Mouse (Mus musculus) hindbrain, embryonic 16.5 days (tissue): Measurements from ENCODE around the gene Zzef1. TPM values are rescaled to one million over a fixed set of nuclear protein-coding genes. Genes with fewer than 3 reads are reported as not detected.

Source experiments
- ATAC-seq: fragments of 200-750 bp; cut with Nextera tagmentation; 2 replicates; pipeline ENCODE4 v1.8.0; 2017; ENCODE audit warnings: moderate TSS enrichment, moderate library complexity
- H3K27ac ChIP-seq: fragments of 300-500 bp; sonication (generic); 2 replicates; pipeline ENCODE4 v1.5.1; 2014; ENCODE audit warnings: low read depth, mild to moderate bottlenecking, control low read depth, low read length, moderate library complexity
- H3K27me3 ChIP-seq: fragments of 300-500 bp; sonication (generic); replicated peaks from 2 replicates; pipeline ENCODE4 v1.6.1; 2014; ENCODE audit warnings: low read length; ENCODE audit not compliant: control insufficient read depth, insufficient read depth
- H3K36me3 ChIP-seq: fragments of 300-500 bp; sonication (generic); 2 replicates; pipeline ENCODE4 v1.6.1; 2014; ENCODE audit warnings: mild to moderate bottlenecking, low read length, moderate library complexity, mixed read lengths; ENCODE audit not compliant: control insufficient read depth, insufficient read depth
- H3K4me1 ChIP-seq: fragments of 300-500 bp; sonication (generic); 2 replicates; pipeline ENCODE4 v1.6.1; 2014; ENCODE audit warnings: low read depth, low read length; ENCODE audit not compliant: control insufficient read depth, insufficient read depth
- H3K4me2 ChIP-seq: fragments of 300-500 bp; sonication (generic); 2 replicates; pipeline ENCODE4 v1.6.1; 2014; ENCODE audit warnings: mild to moderate bottlenecking, low read length, control low read depth, moderate library complexity
- H3K4me3 ChIP-seq: fragments of 300-500 bp; sonication (generic); 2 replicates; pipeline ENCODE4 v1.5.1; 2014; ENCODE audit warnings: mild to moderate bottlenecking, low read length, control low read depth, moderate library complexity
- H3K9ac ChIP-seq: fragments of 300-500 bp; sonication (generic); 2 replicates; pipeline ENCODE4 v1.6.1; 2014; ENCODE audit warnings: low read depth, mild to moderate bottlenecking, control low read depth, low read length, moderate library complexity
- H3K9me3 ChIP-seq: fragments of 300-500 bp; sonication (generic); 2 replicates; pipeline ENCODE4 v1.6.1; 2014; ENCODE audit warnings: mild to moderate bottlenecking, low read length, moderate library complexity; ENCODE audit not compliant: control insufficient read depth
- WGBS: fragments of 180-500 bp; shearing (Covaris S2); extraction: QIAGEN DNeasy Blood & Tissue Kit; methylation state at CpG from one replicate; pipeline ENCODE4 v1.1.7; 2014; 5-methylcytosine and 5-hydroxymethylcytosine counted together
- microRNA-seq: library from miRNA; unstranded; fragments of <30 nt; microRNA quantifications from one replicate; pipeline ENCODE4, GENCODE M21; 2017
- polyA plus RNA-seq: library from polyadenylated mRNA; unstranded; fragments of >200 nt; fragmentation: Nextera tagmentation; extraction: Ambion mirVana; gene quantifications from 2 replicates; pipeline ENCODE4 v1.2.1, GENCODE M21; 2015

The Zzef1 gene
- polyA plus RNA-seq, 1 experiment from 2014 or later, result 12.2 TPM

DNA sequence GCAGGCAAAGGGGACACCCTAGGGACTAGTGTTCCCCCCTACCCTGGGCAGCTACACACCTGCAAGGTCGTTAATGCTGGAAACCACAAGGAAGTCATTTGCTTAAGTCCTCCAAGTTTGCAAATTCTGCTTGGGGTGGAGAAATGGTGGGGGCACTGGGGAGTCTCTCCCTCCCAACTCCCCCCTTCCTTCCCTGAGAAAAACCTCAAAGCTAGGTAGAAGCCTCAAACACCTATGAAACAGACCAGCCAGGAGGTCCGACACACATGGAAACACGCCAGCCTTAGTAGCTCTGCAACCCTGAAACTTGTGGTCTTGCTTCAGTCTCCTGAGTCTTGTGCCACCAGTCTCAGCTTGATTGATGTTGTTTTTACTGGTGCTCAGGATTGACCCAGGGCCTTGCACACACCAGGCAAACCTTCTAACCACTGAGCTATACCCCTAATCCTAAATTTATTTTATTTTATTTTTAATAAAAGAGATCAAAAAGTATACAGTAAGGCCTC is 167.8 kb downstream of the Zzef1 start:
- peaks cover 36% of the 10 kb centered on the region for H3K27me3 ChIP-seq
- no peaks in the 10 kb centered on the region for H3K9me3 ChIP-seq
- H3K36me3 ChIP-seq, result no peaks in the 10 kb centered on the region
- peaks cover 6% of the 10 kb centered on the region for H3K4me1 ChIP-seq
- 77% methylated on average over 3 of the region's 3 CpGs for WGBS
- no peak overlapping the region for H3K4me2 ChIP-seq
- no peak overlapping the region for H3K9ac ChIP-seq
- no peak for ATAC-seq
- no peak overlapping the region for H3K4me3 ChIP-seq
- H3K27ac ChIP-seq, result no peak overlapping the region

DNA sequence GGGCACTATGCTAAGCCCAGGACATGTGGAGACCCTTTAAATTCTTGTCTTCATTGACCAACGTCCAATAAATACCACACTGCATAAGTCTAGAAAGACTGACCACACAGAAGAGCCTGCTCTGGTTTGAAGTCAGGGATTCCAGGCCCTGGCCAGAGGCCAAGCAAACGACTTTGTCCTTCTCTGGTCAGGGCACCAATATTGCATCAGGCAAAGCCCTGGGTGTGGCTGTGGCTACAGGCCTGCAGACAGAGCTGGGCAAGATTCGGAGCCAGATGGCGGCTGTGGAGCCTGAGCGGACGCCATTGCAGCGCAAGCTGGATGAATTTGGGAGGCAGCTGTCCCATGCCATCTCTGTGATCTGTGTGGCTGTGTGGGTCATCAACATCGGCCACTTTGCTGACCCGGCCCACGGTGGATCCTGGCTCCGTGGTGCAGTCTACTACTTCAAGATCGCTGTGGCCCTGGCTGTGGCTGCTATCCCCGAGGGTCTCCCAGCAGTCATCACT is 179.0 kb downstream of the Zzef1 start:
- Histone ChIP-seq H3K4me3 (no peak overlapping the region), H3K4me2 (no peak overlapping the region), H3K9ac (no peak overlapping the region), H3K27ac (no peak overlapping the region), H3K4me1 (no peaks in the 10 kb centered on the region), H3K36me3 (no peaks in the 10 kb centered on the region), H3K9me3 (no peaks in the 10 kb centered on the region), H3K27me3 (no peaks in the 10 kb centered on the region)
- ATAC-seq, result no peak
- 91% methylated on average over 13 of the region's 13 CpGs for WGBS

Small RNA genes within 50 kb of the gene (microRNA-seq; reads per million reads assigned to microRNA genes)
- not detected for gene Gm44467

Other genes with a start within 250 kb of the Zzef1 start
- 0.09 TPM in 1 of 2 replicates, not detected in the other for gene Spns3, start 245.7 kb upstream of the Zzef1 start, polyA plus RNA-seq
- gene Ube2g1, start 188.9 kb upstream of the Zzef1 start, polyA plus RNA-seq, result 76.5 and 82.2 TPM in 2 replicates
- gene Ankfy1, start 106.2 kb upstream of the Zzef1 start, polyA plus RNA-seq, result 19.8 and 25.5 TPM in 2 replicates
- gene Cyb5d2, start 84 bp upstream of the Zzef1 start, polyA plus RNA-seq, result 10.2 and 11.3 TPM in 2 replicates
- gene Atp2a3, start 164.9 kb downstream of the Zzef1 start, polyA plus RNA-seq, result 1.8 and 2.3 TPM in 2 replicates
- 0.31 and 0.45 TPM in 2 replicates for gene P2rx1, start 202.9 kb downstream of the Zzef1 start, polyA plus RNA-seq
- gene Camkk1, start 222.8 kb downstream of the Zzef1 start, polyA plus RNA-seq, result 35.8 TPM in 2 replicates